Mouse (Mus musculus): ENCODE results near the gene Epha2.

Epha2 gene

GRCm38 (mm10) chr4:141303402-141304222 lies 2.6 kb downstream of the Epha2 start:
- DNase-seq (ENCODE audit: low spot score) = no peak

- no peak for DNase-seq (ENCODE audit: low spot score)
These were observed 3.2 kb downstream of the Epha2 start for GRCm38 (mm10) chr4:141304223-141304611.

- DNase-seq (ENCODE audit: low spot score) = no peak
These were observed 5.0 kb downstream of the Epha2 start for GRCm38 (mm10) chr4:141306057-141306456.

- DNase-seq (ENCODE audit: low spot score) = no peak
These were observed 7.3 kb downstream of the Epha2 start for GRCm38 (mm10) chr4:141308381-141308780.

- DNase-seq (ENCODE audit: low spot score) = no peak
These were observed 8.1 kb downstream of the Epha2 start for GRCm38 (mm10) chr4:141308857-141309772.

GRCm38 (mm10) chr4:141309773-141310145 lies 8.7 kb downstream of the Epha2 start:
- DNase-seq (ENCODE audit: low spot score) = no peak

GRCm38 (mm10) chr4:141310191-141310606 lies 9.2 kb downstream of the Epha2 start:
- no peak for DNase-seq (ENCODE audit: low spot score)

- no peak for DNase-seq (ENCODE audit: low spot score)
These were observed 10.0 kb downstream of the Epha2 start for GRCm38 (mm10) chr4:141311078-141311477.

- DNase-seq (ENCODE audit: low spot score) = no peak
These were observed 10.5 kb downstream of the Epha2 start for GRCm38 (mm10) chr4:141311506-141311905.

- DNase-seq (ENCODE audit: low spot score) = no peak
These were observed 10.9 kb downstream of the Epha2 start for GRCm38 (mm10) chr4:141311908-141312307.

GRCm38 (mm10) chr4:141312513-141313131 lies 11.6 kb downstream of the Epha2 start:
- DNase-seq (ENCODE audit: low spot score) = no peak

- DNase-seq (ENCODE audit: low spot score) = no peak
These were observed 12.4 kb downstream of the Epha2 start for GRCm38 (mm10) chr4:141313481-141313880.

- DNase-seq (ENCODE audit: low spot score) = no peak
These were observed 12.9 kb downstream of the Epha2 start for GRCm38 (mm10) chr4:141313924-141314323.

GRCm38 (mm10) chr4:141314745-141315144 lies 13.7 kb downstream of the Epha2 start:
- no peak for DNase-seq (ENCODE audit: low spot score)

GRCm38 (mm10) chr4:141316023-141316422 lies 15.0 kb downstream of the Epha2 start:
- DNase-seq (ENCODE audit: low spot score) = no peak

GRCm38 (mm10) chr4:141316498-141317180 lies 15.6 kb downstream of the Epha2 start:
- no peak for DNase-seq (ENCODE audit: low spot score)

GRCm38 (mm10) chr4:141317914-141318313 lies 16.9 kb downstream of the Epha2 start:
- DNase-seq (ENCODE audit: low spot score) = no peak

- no peak for DNase-seq (ENCODE audit: low spot score)
These were observed 21.5 kb downstream of the Epha2 start for GRCm38 (mm10) chr4:141322526-141322925.

GRCm38 (mm10) chr4:141324771-141325191 lies 23.7 kb downstream of the Epha2 start:
- DNase-seq (ENCODE audit: low spot score) = no peak

- DNase-seq (ENCODE audit: low spot score) = no peak
These were observed 24.6 kb downstream of the Epha2 start for GRCm38 (mm10) chr4:141325636-141326035.

- no peak for DNase-seq (ENCODE audit: low spot score)
These were observed 26.0 kb downstream of the Epha2 start for GRCm38 (mm10) chr4:141327075-141327474.

- no peak for DNase-seq (ENCODE audit: low spot score)
These were observed 27.7 kb downstream of the Epha2 start for GRCm38 (mm10) chr4:141328742-141329141.

Measured in ovary, postnatal 10 days (tissue).